Mouse (Mus musculus) olfactory bulb, adult 2 months (tissue): ENCODE measurements at regions not wholly inside any gene's neighbourhood (a gene's known extent, or its start where the extent isn't known, plus 50 kb on each side); places are given as distances from the start of the nearest gene placed in this dataset.

ENCODE experiments used
- H3K27ac ChIP-seq: fragments of 200-500 bp; 2 replicates; pipeline ENCODE4 v1.5.1; 2012; ENCODE audit warnings: low read depth, low read length; ENCODE audit not compliant: insufficient read depth
- H3K4me1 ChIP-seq: fragments of 200-500 bp; 2 replicates; pipeline ENCODE4 v1.6.1; 2012; ENCODE audit warnings: low read length; ENCODE audit not compliant: control insufficient read depth, insufficient read depth
- H3K4me3 ChIP-seq: fragments of 200-500 bp; 2 replicates; pipeline ENCODE4 v1.5.1; 2012; ENCODE audit warnings: mild to moderate bottlenecking, low read depth, low read length, moderate library complexity; ENCODE audit not compliant: insufficient read depth
- CTCF ChIP-seq: fragments of 200-500 bp; IDR thresholded peaks from 2 replicates; pipeline ENCODE4 v1.5.1; 2012; ENCODE audit warnings: low read depth, mild to moderate bottlenecking, low read length, moderate library complexity; ENCODE audit not compliant: insufficient read depth
- POLR2A ChIP-seq: fragments of 200-500 bp; IDR thresholded peaks from 2 replicates; pipeline ENCODE4 v1.6.1; 2012; ENCODE audit warnings: mild to moderate bottlenecking, low read depth, low read length, moderate library complexity; ENCODE audit not compliant: insufficient read depth
- WGBS: fragments of 180-500 bp; shearing (Covaris S2); methylation state at CpG from one replicate; pipeline ENCODE4 v1.1.7; 2018; 5-methylcytosine and 5-hydroxymethylcytosine counted together

DNA sequence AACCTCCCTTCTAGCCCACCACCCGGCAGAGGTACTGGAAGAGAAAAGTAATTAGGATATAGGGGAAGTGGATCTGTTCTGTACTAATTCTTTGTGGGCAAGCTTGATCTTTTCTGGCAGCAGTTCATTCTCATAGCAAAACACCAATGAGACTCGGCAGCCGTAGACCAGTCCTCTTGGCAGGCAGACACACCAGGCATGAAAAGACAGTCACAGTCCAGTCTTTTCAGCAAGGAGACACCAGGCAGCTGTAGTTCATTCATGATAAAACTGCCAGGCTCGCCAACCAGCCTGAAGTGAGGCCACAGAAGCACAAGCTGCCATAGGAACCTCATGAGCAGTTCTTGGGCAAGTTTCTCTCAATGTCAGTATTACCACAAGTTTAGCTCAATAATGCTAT, 383.5 kb upstream of the Zic4 start:
- TF ChIP-seq CTCF (no peak), POLR2A (no peak)
- Histone ChIP-seq H3K4me3 (no peak overlapping the region), H3K4me1 (no peaks in the 10 kb centered on the region), H3K27ac (no peak overlapping the region)
- 46% methylated on average over 4 of the region's 4 CpGs for WGBS

DNA sequence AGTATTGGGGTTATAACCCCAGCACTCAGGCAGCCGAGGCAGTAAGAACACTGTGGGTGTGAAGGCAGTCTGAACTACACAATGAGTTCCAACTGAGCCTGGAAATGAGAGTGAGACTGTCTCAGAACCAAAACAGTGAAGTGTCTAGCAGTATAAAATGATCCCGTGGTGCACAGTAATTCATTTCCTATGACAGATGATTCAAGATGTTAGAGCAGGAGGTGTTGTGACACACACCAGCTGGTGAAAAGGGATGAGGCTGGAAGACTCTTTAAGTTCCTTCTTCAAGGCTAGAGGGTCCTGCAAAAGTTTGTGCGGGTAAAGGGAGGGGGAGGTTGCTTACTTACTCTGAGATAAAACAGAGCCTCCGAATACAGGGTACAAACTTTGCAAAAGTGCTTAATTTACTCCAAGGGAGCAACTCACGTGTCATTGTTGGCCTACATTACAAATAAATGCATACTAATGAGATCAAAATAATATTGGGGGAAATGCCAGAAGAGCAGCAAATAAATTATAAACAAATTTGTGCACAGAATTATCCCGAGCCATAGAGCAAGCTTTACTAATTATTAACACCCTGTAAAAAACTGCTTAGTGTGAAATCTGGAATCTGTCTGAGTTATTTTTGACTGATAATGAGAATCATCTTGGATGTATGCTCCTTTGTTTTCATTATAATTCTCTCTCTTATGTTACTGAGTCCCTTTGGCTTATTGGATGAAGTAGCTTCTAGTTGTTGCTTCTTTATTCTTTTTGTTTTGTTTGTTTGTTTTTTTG, 382.0 kb upstream of the Zic4 start:
- Histone ChIP-seq H3K4me3 (no peak overlapping the region), H3K27ac (no peak overlapping the region), H3K4me1 (no peaks in the 10 kb centered on the region)
- 54% methylated on average over 6 of the region's 6 CpGs for WGBS
- TF ChIP-seq CTCF (no peak), POLR2A (no peak)

DNA sequence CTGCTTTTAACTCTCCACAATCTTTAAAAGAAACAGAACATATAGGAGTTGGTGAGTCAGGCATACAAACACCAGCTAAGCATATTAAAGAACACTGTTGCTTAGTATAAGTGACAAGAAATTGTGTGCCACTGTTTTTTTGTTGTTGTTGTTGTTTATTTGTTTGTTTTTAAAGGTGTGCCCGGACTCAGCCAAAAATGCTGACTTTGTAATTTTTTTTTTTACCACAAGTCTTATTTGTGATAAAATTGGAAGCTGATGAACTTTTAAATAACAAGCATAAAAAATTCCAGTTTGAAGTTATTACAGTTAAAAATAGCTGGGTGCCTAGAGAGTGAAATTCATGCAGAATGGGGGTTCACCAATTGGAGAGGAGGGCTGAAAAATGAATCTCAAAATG, 363.0 kb upstream of the Zic4 start:
- WGBS = 84% methylated on average over 1 of the region's 1 CpGs
- Histone ChIP-seq H3K27ac (no peak overlapping the region), H3K4me3 (no peak overlapping the region), H3K4me1 (no peaks in the 10 kb centered on the region)
- TF ChIP-seq POLR2A = no peak
- TF ChIP-seq CTCF = no peak

DNA sequence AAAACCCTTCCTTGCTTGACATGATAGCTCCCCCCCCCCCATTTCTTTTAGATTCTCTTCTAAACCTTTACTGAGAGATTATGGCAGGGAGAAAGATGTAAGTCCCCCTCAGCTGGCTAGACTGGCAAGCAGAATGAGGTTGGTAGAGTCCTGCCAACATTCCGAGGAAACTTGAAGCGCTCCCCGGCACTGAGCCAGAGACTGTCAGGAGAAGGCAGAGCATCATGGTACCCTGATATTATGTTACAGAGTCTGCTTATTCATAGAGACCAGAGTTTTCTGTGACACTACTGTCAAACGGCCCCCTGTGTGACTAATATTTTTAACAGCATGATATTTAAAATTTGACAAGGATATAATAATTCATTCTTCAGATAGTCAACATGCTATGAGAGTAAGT, 358.0 kb upstream of the Zic4 start:
- no peak overlapping the region for H3K27ac ChIP-seq
- 33% methylated on average over 4 of the region's 4 CpGs for WGBS
- no peak overlapping the region for H3K4me3 ChIP-seq
- TF ChIP-seq CTCF = no peak
- no peak for TF ChIP-seq POLR2A
- H3K4me1 ChIP-seq = no peaks in the 10 kb centered on the region

DNA sequence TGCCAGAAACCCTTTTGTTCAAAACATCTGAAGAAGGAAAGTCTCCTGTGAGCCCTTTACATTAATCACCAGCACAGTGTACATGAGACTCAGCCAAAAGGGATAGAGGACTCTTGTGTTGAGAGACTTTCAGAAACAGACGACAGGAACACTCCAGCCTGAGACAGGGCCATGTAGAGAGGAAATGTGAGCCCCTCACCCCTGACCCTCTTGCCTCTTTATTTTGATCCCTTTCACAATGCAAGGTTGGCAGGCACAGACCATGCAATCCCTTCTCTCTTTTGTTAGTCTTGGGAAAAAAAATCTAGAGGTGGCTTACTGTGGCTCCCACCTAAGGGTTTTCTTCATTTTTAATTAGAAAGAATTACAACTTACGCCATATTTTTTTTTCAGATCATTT, 321.7 kb upstream of the Zic4 start:
- 56% methylated on average over 2 of the region's 2 CpGs for WGBS
- Histone ChIP-seq H3K27ac (no peak overlapping the region), H3K4me3 (no peak overlapping the region), H3K4me1 (no peaks in the 10 kb centered on the region)
- TF ChIP-seq CTCF = no peak
- TF ChIP-seq POLR2A = no peak

DNA sequence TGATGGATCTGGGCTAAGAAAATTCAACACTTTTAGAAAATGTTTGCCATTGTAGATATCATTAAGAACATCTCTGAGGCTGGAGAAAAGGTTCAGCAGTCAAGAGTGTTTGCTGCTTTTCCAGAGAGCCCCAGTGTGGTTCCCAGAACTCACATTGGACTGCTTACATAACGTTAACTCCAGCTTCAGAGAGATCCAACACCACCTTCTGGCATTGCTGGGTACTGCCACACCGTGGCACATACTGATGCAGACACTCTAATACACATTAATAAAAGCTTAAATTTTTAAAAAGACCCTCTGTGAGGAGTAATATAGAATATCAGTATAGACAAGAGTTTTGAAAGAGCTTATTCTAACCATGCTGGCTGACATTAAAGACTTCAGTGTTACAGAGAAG, 313.6 kb upstream of the Zic4 start:
- Histone ChIP-seq H3K27ac (no peak overlapping the region), H3K4me3 (no peak overlapping the region), H3K4me1 (no peaks in the 10 kb centered on the region)
- TF ChIP-seq CTCF = no peak
- no peak for TF ChIP-seq POLR2A
- 41% methylated on average over 2 of the region's 2 CpGs for WGBS

DNA sequence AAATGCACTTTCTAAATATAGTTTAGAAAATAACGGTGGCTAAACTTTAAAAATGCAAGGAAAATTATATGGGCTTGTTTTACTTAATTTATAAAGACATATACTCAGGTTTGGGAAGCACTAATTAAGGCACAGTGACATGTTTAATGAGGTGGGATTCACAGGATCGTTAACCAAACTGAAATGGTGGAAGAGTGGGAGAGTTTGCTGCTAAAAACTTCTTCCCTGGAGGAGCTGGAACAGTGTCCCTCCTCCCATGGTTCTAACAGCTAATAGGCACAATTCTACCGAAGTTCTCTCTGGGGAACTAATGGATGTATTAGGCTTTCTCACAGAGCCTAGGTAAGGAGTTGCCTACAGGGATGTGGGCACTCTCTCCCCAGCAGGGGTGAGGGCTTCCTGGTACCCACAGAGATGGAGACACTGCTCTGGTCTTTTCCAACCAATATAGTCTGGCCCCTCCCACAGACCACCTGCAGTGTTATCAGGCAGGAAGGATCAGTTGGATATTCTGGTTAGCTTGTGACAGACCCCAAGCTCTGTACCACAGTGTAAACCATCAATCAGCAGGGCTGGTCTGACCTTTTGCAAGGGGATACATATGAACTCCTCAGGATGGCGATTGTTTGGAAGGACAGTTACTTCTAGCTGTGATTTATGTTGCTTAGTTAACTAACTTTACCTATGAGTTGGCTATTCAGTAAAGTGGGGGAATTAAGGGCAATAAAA, 309.0 kb upstream of the Zic4 start:
- no peak overlapping the region for H3K27ac ChIP-seq
- 39% methylated on average over 4 of the region's 4 CpGs for WGBS
- no peak overlapping the region for H3K4me3 ChIP-seq
- H3K4me1 ChIP-seq = no peaks in the 10 kb centered on the region
- TF ChIP-seq CTCF = no peak
- TF ChIP-seq POLR2A = no peak

DNA sequence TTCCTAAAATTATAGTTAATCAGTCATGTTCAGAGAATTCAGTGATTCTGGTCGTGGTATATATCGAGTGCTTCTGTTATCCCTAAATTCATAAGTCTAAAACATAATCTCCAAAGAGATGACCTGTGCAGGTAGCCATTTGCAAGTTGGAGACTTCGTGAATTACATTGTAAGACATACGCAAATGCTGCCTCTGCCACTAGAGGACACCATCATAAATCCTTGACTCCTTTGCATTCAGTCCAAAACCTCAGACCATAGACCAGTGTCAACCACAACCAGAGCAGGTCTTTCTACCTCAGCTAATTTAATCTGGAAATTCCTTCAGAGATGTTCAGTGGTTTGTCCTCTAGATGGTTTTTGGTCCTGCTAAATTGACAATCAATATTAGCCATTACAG, 302.8 kb upstream of the Zic4 start:
- no peak overlapping the region for H3K4me3 ChIP-seq
- TF ChIP-seq CTCF (no peak), POLR2A (no peak)
- no peaks in the 10 kb centered on the region for H3K4me1 ChIP-seq
- H3K27ac ChIP-seq = no peak overlapping the region
- 89% methylated on average over 4 of the region's 4 CpGs for WGBS

DNA sequence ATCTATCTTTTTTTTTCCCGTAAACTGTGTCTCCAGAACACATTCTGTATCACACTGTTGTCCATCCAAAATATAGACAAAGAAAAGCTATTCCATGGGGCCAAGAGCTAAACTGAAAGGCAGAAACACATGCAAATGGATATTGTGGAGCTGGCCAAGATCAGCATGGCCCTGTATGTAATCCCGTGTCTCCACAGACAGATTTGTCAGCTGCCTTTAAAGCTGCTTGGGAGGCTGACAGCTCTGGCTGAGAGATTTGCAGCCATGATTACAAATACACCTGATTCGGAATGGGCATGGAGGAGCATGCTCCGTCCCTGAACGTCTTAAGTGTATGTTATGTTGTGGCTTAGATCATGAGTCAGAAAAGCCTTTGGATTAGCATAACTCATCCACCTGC, 292.7 kb upstream of the Zic4 start:
- 0 out of 2 replicates have a peak, but pooled peaks cover 2% of the 10 kb centered on the region for H3K4me1 ChIP-seq
- no peak overlapping the region for H3K4me3 ChIP-seq
- peak overlapping the region; percentile 86 for H3K27ac ChIP-seq
- TF ChIP-seq CTCF (no peak), POLR2A (no peak)
- 43% methylated on average over 5 of the region's 5 CpGs for WGBS
